Mouse (Mus musculus) cerebellum, adult 2 months (tissue): ENCODE measurements around the gene Neurog1.

Experiments used
- CTCF ChIP-seq: fragments of 200-500 bp; IDR thresholded peaks from 2 replicates; pipeline ENCODE4 v1.5.1; 2011; ENCODE audit warnings: low read depth, mild to moderate bottlenecking, control low read depth, low read length, moderate library complexity, borderline replicate concordance; ENCODE audit not compliant: insufficient read depth
- POLR2A ChIP-seq: fragments of 200-500 bp; IDR thresholded peaks from 2 replicates; pipeline ENCODE4 v1.6.1; 2011; ENCODE audit warnings: low read length, control low read depth, borderline replicate concordance; ENCODE audit not compliant: insufficient read depth

DNA sequence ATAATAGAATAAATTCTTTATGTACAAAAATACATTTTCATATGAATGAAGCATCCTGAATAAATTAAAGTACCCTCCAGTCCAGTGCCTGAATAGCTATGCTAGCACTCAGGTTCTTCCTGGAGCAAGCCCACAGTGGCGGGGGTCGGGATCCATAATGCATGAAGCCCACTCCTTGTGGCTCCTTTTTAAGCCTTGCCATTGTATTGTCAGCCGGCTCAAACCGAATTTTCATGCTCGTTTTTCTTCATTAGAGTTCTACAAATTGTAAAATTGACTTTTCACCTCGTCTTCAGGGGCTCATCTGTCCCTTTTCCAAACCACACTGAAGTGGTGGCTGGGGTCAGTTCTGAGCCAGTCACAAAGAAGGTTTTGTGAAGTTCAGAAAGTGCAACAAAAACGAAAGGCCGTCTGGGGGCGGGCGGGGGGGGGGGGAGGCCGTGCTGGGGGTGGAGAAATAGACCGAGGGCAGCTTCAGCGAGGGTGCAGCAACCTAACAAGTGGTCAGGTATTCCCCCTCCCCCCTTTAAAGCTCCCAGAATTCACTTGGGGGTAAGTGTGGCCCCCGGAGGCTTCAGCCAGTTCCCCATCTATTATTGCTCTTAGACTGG lies 1.3 kb downstream of the Neurog1 start:
- TF ChIP-seq CTCF = no peak
- no peak for TF ChIP-seq POLR2A
